Mouse (Mus musculus): Measurements from ENCODE around the gene Gps2.

DNA sequence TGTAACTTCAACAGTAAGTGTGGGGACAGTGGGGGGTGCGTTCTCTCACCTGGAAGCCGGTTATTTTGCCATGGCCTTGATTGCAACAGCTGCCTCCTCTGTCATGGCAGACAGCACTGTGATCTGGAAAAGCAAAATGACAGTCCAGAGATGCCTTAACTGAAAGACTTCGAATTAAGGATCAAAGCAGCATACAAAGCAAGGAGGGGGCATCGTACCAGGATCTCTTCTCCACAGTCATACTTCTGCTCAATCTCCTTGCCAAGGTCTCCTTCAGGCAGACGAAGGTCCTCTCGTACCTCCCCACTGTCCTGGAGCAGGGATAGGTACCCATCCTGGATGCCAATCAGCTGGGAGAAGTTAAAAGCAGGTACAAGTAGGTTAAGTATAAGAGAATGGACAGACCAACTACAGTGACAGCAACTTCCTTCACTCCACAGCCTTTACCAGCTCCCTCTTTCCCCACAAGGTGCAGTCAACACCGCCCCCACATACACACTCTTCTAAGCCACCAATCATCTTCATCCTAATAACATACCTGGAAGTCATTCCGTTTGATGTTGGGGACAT, 3.8 kb downstream of the Gps2 start:
- TF ChIP-seq POLR2A (IDR thresholded peaks at IDR 0.05; ENCODE audit: borderline replicate concordance, extremely low read depth, low read depth, low read length), result no peak
- TF ChIP-seq CTCF (IDR thresholded peaks at IDR 0.05; ENCODE audit: insufficient read depth, low read length), result no peak

All from lung, adult 2 months (tissue).